Mouse (Mus musculus): ENCODE measurements around the gene Bpifa6. TPM values are rescaled to one million over a fixed set of nuclear protein-coding genes. Genes with fewer than 3 reads are reported as not detected.
"Not testable (repeated sequence)": the region's sequence is repeated elsewhere in the genome, so short reads cannot be mapped to it uniquely, and the experiment has no call there.

The Bpifa6 gene
- total RNA-seq, 2 experiments from 2014 or later = not detected

- ATAC-seq (replicated peaks; ENCODE audit: poor library complexity, severe bottlenecking) = no peak
Measured at GRCm38 (mm10) chr2:154017990-154018389, 43.2 kb downstream of the Bpifa6 start.

GRCm38 (mm10) chr2:154024676-154025075, 49.9 kb downstream of the Bpifa6 start:
- ATAC-seq (replicated peaks; ENCODE audit: poor library complexity, severe bottlenecking) = not testable (repeated sequence)

GRCm38 (mm10) chr2:154038932-154039331, 64.2 kb downstream of the Bpifa6 start:
- ATAC-seq (replicated peaks; ENCODE audit: poor library complexity, severe bottlenecking) = 0 out of 2 replicates have a peak, but pooled peaks have one; percentile 35

- peak; percentile 46 for ATAC-seq (replicated peaks; ENCODE audit: poor library complexity, severe bottlenecking)
Measured at GRCm38 (mm10) chr2:154044743-154045142, 70.0 kb downstream of the Bpifa6 start.

Other genes with a start within 250 kb of the Bpifa6 start
- gene Mapre1, start 233.7 kb upstream of the Bpifa6 start, total RNA-seq (2014; fragmentation: Nextera tagmentation) = 84.8 and 88.9 TPM in 2 replicates
- 218 and 268 TPM in 2 replicates for gene Mapre1, start 233.7 kb upstream of the Bpifa6 start, total RNA-seq (2017)
- not detected in 2 replicates for gene Efcab8, start 195.0 kb upstream of the Bpifa6 start, total RNA-seq (2014; fragmentation: Nextera tagmentation)
- gene Efcab8, start 195.0 kb upstream of the Bpifa6 start, total RNA-seq (2017) = not detected in 2 replicates
- gene Sun5, start 103.9 kb upstream of the Bpifa6 start, total RNA-seq (2014; fragmentation: Nextera tagmentation) = not detected in 2 replicates
- not detected in 2 replicates for gene Sun5, start 103.9 kb upstream of the Bpifa6 start, total RNA-seq (2017)
- gene Bpifb2, start 99.9 kb upstream of the Bpifa6 start, total RNA-seq (2014; fragmentation: Nextera tagmentation) = not detected in 2 replicates
- not detected in 2 replicates for gene Bpifb2, start 99.9 kb upstream of the Bpifa6 start, total RNA-seq (2017)
- not detected in 2 replicates for gene Bpifb6, start 74.6 kb upstream of the Bpifa6 start, total RNA-seq (2014; fragmentation: Nextera tagmentation)
- not detected in 2 replicates for gene Bpifb6, start 74.6 kb upstream of the Bpifa6 start, total RNA-seq (2017)
- gene Bpifb3, start 56.7 kb upstream of the Bpifa6 start, total RNA-seq (2014; fragmentation: Nextera tagmentation) = 1.4 TPM in 1 of 2 replicates, not detected in the other
- not detected in 2 replicates for gene Bpifb3, start 56.7 kb upstream of the Bpifa6 start, total RNA-seq (2017)
- gene Bpifb4, start 36.7 kb upstream of the Bpifa6 start, total RNA-seq (2014; fragmentation: Nextera tagmentation) = not detected in 2 replicates
- not detected in 2 replicates for gene Bpifb4, start 36.7 kb upstream of the Bpifa6 start, total RNA-seq (2017)
- not detected in 2 replicates for gene Bpifa2, start 33.3 kb downstream of the Bpifa6 start, total RNA-seq (2014; fragmentation: Nextera tagmentation)
- gene Bpifa2, start 33.3 kb downstream of the Bpifa6 start, total RNA-seq (2017) = not detected in 2 replicates
- not detected in 2 replicates for gene Bpifa3, start 155.4 kb downstream of the Bpifa6 start, total RNA-seq (2014; fragmentation: Nextera tagmentation)
- not detected in 2 replicates for gene Bpifa3, start 155.4 kb downstream of the Bpifa6 start, total RNA-seq (2017)
- gene Bpifa1, start 167.9 kb downstream of the Bpifa6 start, total RNA-seq (2014; fragmentation: Nextera tagmentation) = not detected in 2 replicates
- gene Bpifa1, start 167.9 kb downstream of the Bpifa6 start, total RNA-seq (2017) = not detected in 2 replicates
- not detected in 2 replicates for gene Bpifa5, start 187.7 kb downstream of the Bpifa6 start, total RNA-seq (2014; fragmentation: Nextera tagmentation)
- gene Bpifa5, start 187.7 kb downstream of the Bpifa6 start, total RNA-seq (2017) = not detected in 2 replicates
- not detected in 2 replicates for gene Bpifb1, start 215.9 kb downstream of the Bpifa6 start, total RNA-seq (2014; fragmentation: Nextera tagmentation)
- gene Bpifb1, start 215.9 kb downstream of the Bpifa6 start, total RNA-seq (2017) = not detected in 2 replicates
- not detected in 2 replicates for gene Bpifb5, start 248.8 kb downstream of the Bpifa6 start, total RNA-seq (2014; fragmentation: Nextera tagmentation)
- 2.0 TPM in 1 of 2 replicates, not detected in the other for gene Bpifb5, start 248.8 kb downstream of the Bpifa6 start, total RNA-seq (2017)